Mouse (Mus musculus): ENCODE measurements around the gene 4931429L15Rik. TPM values are rescaled to one million over a fixed set of nuclear protein-coding genes. Genes with fewer than 3 reads are reported as not detected.

The 4931429L15Rik gene
- polyA plus RNA-seq, 1 experiment from 2014 or later, result not detected

GRCm38 (mm10) chr9:46272677-46273454 lies 46.9 kb downstream of the 4931429L15Rik start, which contains the start of gene Zpr1:
Gene Zpr1 (plus strand): TSS chr9:46273064.
- Histone ChIP-seq H3K27me3 (ENCODE audit: insufficient read depth, low read length) (no peaks in the 10 kb centered on the region), H3K36me3 (ENCODE audit: insufficient read depth) (peaks cover 31% of the 10 kb centered on the region), H3K9me3 (ENCODE audit: low read depth, low read length) (no peaks in the 10 kb centered on the region), H3K27ac (ENCODE audit: low read depth) (peak within 1 kb of the TSS; percentile 75), H3K4me3 (ENCODE audit: low read depth, low read length) (peak within 1 kb of the TSS; percentile 81), H3K4me2 (peak within 1 kb of the TSS; percentile 80), H3K9ac (peak within 1 kb of the TSS; percentile 66), H3K4me1 (ENCODE audit: insufficient read depth) (no peaks in the 10 kb centered on the region)
- DNase-seq, result peak; percentile 95
- peak; percentile 56 for TF ChIP-seq CTCF (IDR thresholded peaks at IDR 0.05; ENCODE audit: low read depth)
- WGBS, result 4% methylated on average over 45 of the region's 45 CpGs
- peak; percentile 97 for ATAC-seq (ENCODE audit: insufficient read depth)

- Histone ChIP-seq H3K4me1 (ENCODE audit: insufficient read depth) (no peaks in the 10 kb centered on the region), H3K9ac (no peak overlapping the region), H3K27ac (ENCODE audit: low read depth) (no peak overlapping the region), H3K4me3 (ENCODE audit: low read depth, low read length) (no peak overlapping the region), H3K27me3 (ENCODE audit: insufficient read depth, low read length) (no peaks in the 10 kb centered on the region), H3K4me2 (no peak overlapping the region), H3K36me3 (ENCODE audit: insufficient read depth) (peaks cover 24% of the 10 kb centered on the region), H3K9me3 (ENCODE audit: low read depth, low read length) (no peaks in the 10 kb centered on the region)
- no peak for ATAC-seq (ENCODE audit: insufficient read depth)
- no peak for DNase-seq
- 75% methylated on average over 9 of the region's 9 CpGs for WGBS
- no peak for TF ChIP-seq CTCF (IDR thresholded peaks at IDR 0.05; ENCODE audit: low read depth)
Observed at GRCm38 (mm10) chr9:46272070-46272469, 47.7 kb downstream of the 4931429L15Rik start.

GRCm38 (mm10) chr9:46270782-46271181 lies 49.0 kb downstream of the 4931429L15Rik start:
- Histone ChIP-seq H3K27me3 (ENCODE audit: insufficient read depth, low read length) (no peaks in the 10 kb centered on the region), H3K4me1 (ENCODE audit: insufficient read depth) (no peaks in the 10 kb centered on the region), H3K4me2 (no peak overlapping the region), H3K27ac (ENCODE audit: low read depth) (no peak overlapping the region), H3K36me3 (ENCODE audit: insufficient read depth) (peaks cover 11% of the 10 kb centered on the region), H3K9ac (no peak overlapping the region), H3K9me3 (ENCODE audit: low read depth, low read length) (no peaks in the 10 kb centered on the region), H3K4me3 (ENCODE audit: low read depth, low read length) (no peak overlapping the region)
- WGBS, result 87% methylated on average over 4 of the region's 4 CpGs
- TF ChIP-seq CTCF (IDR thresholded peaks at IDR 0.05; ENCODE audit: low read depth), result no peak
- ATAC-seq (ENCODE audit: insufficient read depth) (no peak), DNase-seq (no peak)

- WGBS, result 81% methylated on average over 5 of the region's 5 CpGs
- Histone ChIP-seq H3K4me2 (no peak overlapping the region), H3K27me3 (ENCODE audit: insufficient read depth, low read length) (no peaks in the 10 kb centered on the region), H3K4me1 (ENCODE audit: insufficient read depth) (no peaks in the 10 kb centered on the region), H3K4me3 (ENCODE audit: low read depth, low read length) (no peak overlapping the region), H3K9ac (no peak overlapping the region), H3K27ac (ENCODE audit: low read depth) (no peak overlapping the region), H3K36me3 (ENCODE audit: insufficient read depth) (no peaks in the 10 kb centered on the region), H3K9me3 (ENCODE audit: low read depth, low read length) (no peaks in the 10 kb centered on the region)
- TF ChIP-seq CTCF (IDR thresholded peaks at IDR 0.05; ENCODE audit: low read depth), result no peak
- no peak for DNase-seq
- ATAC-seq (ENCODE audit: insufficient read depth), result no peak
Observed at GRCm38 (mm10) chr9:46269125-46269524, 50.7 kb downstream of the 4931429L15Rik start.

GRCm38 (mm10) chr9:46268343-46268873 lies 51.4 kb downstream of the 4931429L15Rik start, which contains the start of gene Apoa5:
Gene Apoa5 (plus strand): TSS chr9:46268633.
- no peaks in the 10 kb centered on the region for H3K36me3 ChIP-seq (ENCODE audit: insufficient read depth)
- no peak within 1 kb of the TSS for H3K4me2 ChIP-seq
- no peaks in the 10 kb centered on the region for H3K9me3 ChIP-seq (ENCODE audit: low read depth, low read length)
- no peaks in the 10 kb centered on the region for H3K27me3 ChIP-seq (ENCODE audit: insufficient read depth, low read length)
- H3K27ac ChIP-seq (ENCODE audit: low read depth), result no peak within 1 kb of the TSS
- H3K9ac ChIP-seq, result no peak within 1 kb of the TSS
- no peak for DNase-seq
- H3K4me1 ChIP-seq (ENCODE audit: insufficient read depth), result no peaks in the 10 kb centered on the region
- H3K4me3 ChIP-seq (ENCODE audit: low read depth, low read length), result no peak within 1 kb of the TSS
- 40% methylated on average over 7 of the region's 7 CpGs for WGBS
- ATAC-seq (ENCODE audit: insufficient read depth), result no peak
- TF ChIP-seq CTCF (IDR thresholded peaks at IDR 0.05; ENCODE audit: low read depth), result no peak

GRCm38 (mm10) chr9:46261131-46261530 lies 58.7 kb downstream of the 4931429L15Rik start:
- H3K4me2 ChIP-seq, result no peak overlapping the region
- no peak for DNase-seq
- H3K4me3 ChIP-seq (ENCODE audit: low read depth, low read length), result no peak overlapping the region
- no peaks in the 10 kb centered on the region for H3K27me3 ChIP-seq (ENCODE audit: insufficient read depth, low read length)
- no peak for ATAC-seq (ENCODE audit: insufficient read depth)
- 76% methylated on average over 7 of the region's 7 CpGs for WGBS
- H3K27ac ChIP-seq (ENCODE audit: low read depth), result no peak overlapping the region
- no peak for TF ChIP-seq CTCF (IDR thresholded peaks at IDR 0.05; ENCODE audit: low read depth)
- no peaks in the 10 kb centered on the region for H3K4me1 ChIP-seq (ENCODE audit: insufficient read depth)
- no peaks in the 10 kb centered on the region for H3K9me3 ChIP-seq (ENCODE audit: low read depth, low read length)
- no peaks in the 10 kb centered on the region for H3K36me3 ChIP-seq (ENCODE audit: insufficient read depth)
- H3K9ac ChIP-seq, result no peak overlapping the region

- no peaks in the 10 kb centered on the region for H3K9me3 ChIP-seq (ENCODE audit: low read depth, low read length)
- no peak overlapping the region for H3K9ac ChIP-seq
- H3K4me2 ChIP-seq, result no peak overlapping the region
- H3K4me1 ChIP-seq (ENCODE audit: insufficient read depth), result no peaks in the 10 kb centered on the region
- no peak overlapping the region for H3K27ac ChIP-seq (ENCODE audit: low read depth)
- no peaks in the 10 kb centered on the region for H3K36me3 ChIP-seq (ENCODE audit: insufficient read depth)
- no peaks in the 10 kb centered on the region for H3K27me3 ChIP-seq (ENCODE audit: insufficient read depth, low read length)
- H3K4me3 ChIP-seq (ENCODE audit: low read depth, low read length), result no peak overlapping the region
- DNase-seq, result no peak
- 87% methylated on average over 6 of the region's 6 CpGs for WGBS
- TF ChIP-seq CTCF (IDR thresholded peaks at IDR 0.05; ENCODE audit: low read depth), result no peak
- ATAC-seq (ENCODE audit: insufficient read depth), result no peak
Observed at GRCm38 (mm10) chr9:46259111-46259510, 60.7 kb downstream of the 4931429L15Rik start.
